Mouse (Mus musculus) kidney, adult 11 months (tissue): ENCODE measurements around the gene Tmem229b.
"Not testable (repeated sequence)": the region's sequence is repeated elsewhere in the genome, so short reads cannot be mapped to it uniquely, and the experiment has no call there.

Experiments
- DNase-seq: peaks from one replicate; pipeline ENCODE4 v3.0.0; 2022

Gene Tmem229b

GRCm38 (mm10) chr12:78942931-78943330, 64.5 kb downstream of the Tmem229b start:
- DNase-seq, result no peak

GRCm38 (mm10) chr12:78940081-78940480, 67.3 kb downstream of the Tmem229b start:
- no peak for DNase-seq

- no peak for DNase-seq
Observed at GRCm38 (mm10) chr12:78939393-78940037, 67.9 kb downstream of the Tmem229b start.

GRCm38 (mm10) chr12:78936494-78936893, 70.9 kb downstream of the Tmem229b start:
- no peak for DNase-seq

GRCm38 (mm10) chr12:78929900-78930299, 77.5 kb downstream of the Tmem229b start:
- DNase-seq, result no peak

- DNase-seq, result no peak
Observed at GRCm38 (mm10) chr12:78927287-78927686, 80.1 kb downstream of the Tmem229b start.

GRCm38 (mm10) chr12:78923539-78924189, 83.8 kb downstream of the Tmem229b start:
- no peak for DNase-seq

- DNase-seq, result not testable (repeated sequence)
Observed at GRCm38 (mm10) chr12:78922977-78923376, 84.5 kb downstream of the Tmem229b start.

- DNase-seq, result no peak
Observed at GRCm38 (mm10) chr12:78922058-78922457, 85.4 kb downstream of the Tmem229b start.

- DNase-seq, result no peak
Observed at GRCm38 (mm10) chr12:78921421-78921820, 86.0 kb downstream of the Tmem229b start.

GRCm38 (mm10) chr12:78919079-78919712, 88.2 kb downstream of the Tmem229b start:
- DNase-seq, result peak; percentile 48

GRCm38 (mm10) chr12:78918227-78919078, 89.0 kb downstream of the Tmem229b start:
- peak; percentile 78 for DNase-seq

- DNase-seq, result no peak
Observed at GRCm38 (mm10) chr12:78916278-78916677, 91.1 kb downstream of the Tmem229b start.

GRCm38 (mm10) chr12:78915561-78915960, 91.9 kb downstream of the Tmem229b start:
- no peak for DNase-seq

- no peak for DNase-seq
Observed at GRCm38 (mm10) chr12:78914458-78914857, 93.0 kb downstream of the Tmem229b start.
